Mouse (Mus musculus): ENCODE data around the gene Cep164. TPM values are rescaled to one million over a fixed set of nuclear protein-coding genes. Genes with fewer than 3 reads are reported as not detected.

Cep164 gene
- polyA plus RNA-seq, 1 experiment from 2014 or later, result 19.5 TPM

- Histone ChIP-seq H3K4me3 (ENCODE audit: low read depth, low read length) (no peak overlapping the region), H3K9ac (ENCODE audit: low read depth, low read length) (no peak overlapping the region), H3K4me2 (replicated peaks; ENCODE audit: low read depth, low read length) (no peak overlapping the region), H3K27me3 (ENCODE audit: control insufficient read depth, insufficient read depth, low read length) (no peaks in the 10 kb centered on the region), H3K27ac (ENCODE audit: low read depth, low read length) (no peak overlapping the region), H3K4me1 (replicated peaks; ENCODE audit: control insufficient read depth, insufficient read depth, low read length) (no peaks in the 10 kb centered on the region), H3K36me3 (ENCODE audit: control insufficient read depth, insufficient read depth, low read length) (peaks cover 2% of the 10 kb centered on the region; the same call in 1 of the 2 replicates), H3K9me3 (ENCODE audit: control insufficient read depth, low read length) (no peaks in the 10 kb centered on the region)
- ATAC-seq (ENCODE audit: low FRiP score), result no peak
- no peak for DNase-seq (ENCODE audit: low spot score)
- WGBS, result 82% methylated on average over 21 of the region's 21 CpGs
Measured at GRCm38 (mm10) chr9:45803070-45803774, 25.3 kb downstream of the Cep164 start.

- 79% methylated on average over 8 of the region's 8 CpGs for WGBS
- Histone ChIP-seq H3K9ac (ENCODE audit: low read depth, low read length) (no peak overlapping the region), H3K27me3 (ENCODE audit: control insufficient read depth, insufficient read depth, low read length) (no peaks in the 10 kb centered on the region), H3K27ac (ENCODE audit: low read depth, low read length) (no peak overlapping the region), H3K4me2 (replicated peaks; ENCODE audit: low read depth, low read length) (no peak overlapping the region), H3K4me3 (ENCODE audit: low read depth, low read length) (no peak overlapping the region), H3K4me1 (replicated peaks; ENCODE audit: control insufficient read depth, insufficient read depth, low read length) (no peaks in the 10 kb centered on the region), H3K9me3 (ENCODE audit: control insufficient read depth, low read length) (no peaks in the 10 kb centered on the region), H3K36me3 (ENCODE audit: control insufficient read depth, insufficient read depth, low read length) (no peaks in the 10 kb centered on the region)
- no peak for DNase-seq (ENCODE audit: low spot score)
- no peak for ATAC-seq (ENCODE audit: low FRiP score)
Measured at GRCm38 (mm10) chr9:45799402-45799801, 29.1 kb downstream of the Cep164 start.

- DNase-seq (ENCODE audit: low spot score), result peak; percentile 63
- H3K27me3 ChIP-seq (ENCODE audit: control insufficient read depth, insufficient read depth, low read length), result no peaks in the 10 kb centered on the region
- ATAC-seq (ENCODE audit: low FRiP score), result no peak
- no peaks in the 10 kb centered on the region for H3K36me3 ChIP-seq (ENCODE audit: control insufficient read depth, insufficient read depth, low read length)
- no peak overlapping the region for H3K4me3 ChIP-seq (ENCODE audit: low read depth, low read length)
- H3K4me1 ChIP-seq (replicated peaks; ENCODE audit: control insufficient read depth, insufficient read depth, low read length), result no peaks in the 10 kb centered on the region
- H3K27ac ChIP-seq (ENCODE audit: low read depth, low read length), result no peak overlapping the region
- no peak overlapping the region for H3K4me2 ChIP-seq (replicated peaks; ENCODE audit: low read depth, low read length)
- H3K9ac ChIP-seq (ENCODE audit: low read depth, low read length), result no peak overlapping the region
- WGBS, result 14% methylated on average over 13 of the region's 13 CpGs
- H3K9me3 ChIP-seq (ENCODE audit: control insufficient read depth, low read length), result no peaks in the 10 kb centered on the region
Measured at GRCm38 (mm10) chr9:45798467-45799164, 29.9 kb downstream of the Cep164 start.

GRCm38 (mm10) chr9:45797271-45797670 is 31.2 kb downstream of the Cep164 start:
- 79% methylated on average over 3 of the region's 3 CpGs for WGBS
- Histone ChIP-seq H3K27ac (ENCODE audit: low read depth, low read length) (no peak overlapping the region), H3K9me3 (ENCODE audit: control insufficient read depth, low read length) (no peaks in the 10 kb centered on the region), H3K36me3 (ENCODE audit: control insufficient read depth, insufficient read depth, low read length) (no peaks in the 10 kb centered on the region), H3K9ac (ENCODE audit: low read depth, low read length) (no peak overlapping the region), H3K4me1 (replicated peaks; ENCODE audit: control insufficient read depth, insufficient read depth, low read length) (no peaks in the 10 kb centered on the region), H3K4me2 (replicated peaks; ENCODE audit: low read depth, low read length) (no peak overlapping the region), H3K4me3 (ENCODE audit: low read depth, low read length) (no peak overlapping the region), H3K27me3 (ENCODE audit: control insufficient read depth, insufficient read depth, low read length) (no peaks in the 10 kb centered on the region)
- DNase-seq (ENCODE audit: low spot score), result no peak
- ATAC-seq (ENCODE audit: low FRiP score), result no peak

- Histone ChIP-seq H3K4me3 (ENCODE audit: low read depth, low read length) (no peak overlapping the region), H3K4me2 (replicated peaks; ENCODE audit: low read depth, low read length) (no peak overlapping the region), H3K27me3 (ENCODE audit: control insufficient read depth, insufficient read depth, low read length) (no peaks in the 10 kb centered on the region), H3K9ac (ENCODE audit: low read depth, low read length) (no peak overlapping the region), H3K4me1 (replicated peaks; ENCODE audit: control insufficient read depth, insufficient read depth, low read length) (no peaks in the 10 kb centered on the region), H3K9me3 (ENCODE audit: control insufficient read depth, low read length) (no peaks in the 10 kb centered on the region), H3K27ac (ENCODE audit: low read depth, low read length) (no peak overlapping the region), H3K36me3 (ENCODE audit: control insufficient read depth, insufficient read depth, low read length) (no peaks in the 10 kb centered on the region)
- no peak for ATAC-seq (ENCODE audit: low FRiP score)
- DNase-seq (ENCODE audit: low spot score), result no peak
- 89% methylated on average over 5 of the region's 5 CpGs for WGBS
Measured at GRCm38 (mm10) chr9:45795722-45796121, 32.8 kb downstream of the Cep164 start.

GRCm38 (mm10) chr9:45793697-45794096 is 34.8 kb downstream of the Cep164 start:
- H3K27me3 ChIP-seq (ENCODE audit: control insufficient read depth, insufficient read depth, low read length), result no peaks in the 10 kb centered on the region
- 85% methylated on average over 6 of the region's 6 CpGs for WGBS
- no peak overlapping the region for H3K4me2 ChIP-seq (replicated peaks; ENCODE audit: low read depth, low read length)
- H3K27ac ChIP-seq (ENCODE audit: low read depth, low read length), result no peak overlapping the region
- ATAC-seq (ENCODE audit: low FRiP score), result no peak
- no peaks in the 10 kb centered on the region for H3K4me1 ChIP-seq (replicated peaks; ENCODE audit: control insufficient read depth, insufficient read depth, low read length)
- no peak overlapping the region for H3K9ac ChIP-seq (ENCODE audit: low read depth, low read length)
- H3K9me3 ChIP-seq (ENCODE audit: control insufficient read depth, low read length), result no peaks in the 10 kb centered on the region
- H3K4me3 ChIP-seq (ENCODE audit: low read depth, low read length), result no peak overlapping the region
- DNase-seq (ENCODE audit: low spot score), result no peak
- H3K36me3 ChIP-seq (ENCODE audit: control insufficient read depth, insufficient read depth, low read length), result no peaks in the 10 kb centered on the region

GRCm38 (mm10) chr9:45792235-45792634 is 36.3 kb downstream of the Cep164 start:
- DNase-seq (ENCODE audit: low spot score), result no peak
- Histone ChIP-seq H3K27me3 (ENCODE audit: control insufficient read depth, insufficient read depth, low read length) (no peaks in the 10 kb centered on the region), H3K4me2 (replicated peaks; ENCODE audit: low read depth, low read length) (no peak overlapping the region), H3K27ac (ENCODE audit: low read depth, low read length) (no peak overlapping the region), H3K4me1 (replicated peaks; ENCODE audit: control insufficient read depth, insufficient read depth, low read length) (no peaks in the 10 kb centered on the region), H3K9ac (ENCODE audit: low read depth, low read length) (no peak overlapping the region), H3K36me3 (ENCODE audit: control insufficient read depth, insufficient read depth, low read length) (no peaks in the 10 kb centered on the region), H3K9me3 (ENCODE audit: control insufficient read depth, low read length) (no peaks in the 10 kb centered on the region), H3K4me3 (ENCODE audit: low read depth, low read length) (no peak overlapping the region)
- 79% methylated on average over 1 of the region's 1 CpGs for WGBS
- no peak for ATAC-seq (ENCODE audit: low FRiP score)

GRCm38 (mm10) chr9:45791456-45792142 is 36.9 kb downstream of the Cep164 start:
- 68% methylated on average over 8 of the region's 8 CpGs for WGBS
- Histone ChIP-seq H3K4me1 (replicated peaks; ENCODE audit: control insufficient read depth, insufficient read depth, low read length) (no peaks in the 10 kb centered on the region), H3K9ac (ENCODE audit: low read depth, low read length) (no peak overlapping the region), H3K4me3 (ENCODE audit: low read depth, low read length) (no peak overlapping the region), H3K27ac (ENCODE audit: low read depth, low read length) (no peak overlapping the region), H3K27me3 (ENCODE audit: control insufficient read depth, insufficient read depth, low read length) (no peaks in the 10 kb centered on the region), H3K36me3 (ENCODE audit: control insufficient read depth, insufficient read depth, low read length) (no peaks in the 10 kb centered on the region), H3K4me2 (replicated peaks; ENCODE audit: low read depth, low read length) (no peak overlapping the region), H3K9me3 (ENCODE audit: control insufficient read depth, low read length) (no peaks in the 10 kb centered on the region)
- DNase-seq (ENCODE audit: low spot score) (no peak), ATAC-seq (ENCODE audit: low FRiP score) (no peak)

All from hindbrain, embryonic 11.5 days (tissue).